Mouse (Mus musculus) intestine, postnatal 0 days (tissue): Measurements from ENCODE around the gene Atp5l. TPM values are rescaled to one million over a fixed set of nuclear protein-coding genes. Genes with fewer than 3 reads are reported as not detected.

Experiments used
- ATAC-seq: fragments of 200-750 bp; cut with Nextera tagmentation; 2 replicates; pipeline ENCODE4 v1.8.0; 2017; ENCODE audit warnings: mild to moderate bottlenecking, moderate TSS enrichment, moderate library complexity
- H3K27ac ChIP-seq: fragments of 300-500 bp; sonication (generic); 2 replicates; pipeline ENCODE4 v1.5.1; 2014; ENCODE audit warnings: mild to moderate bottlenecking, low read depth, low read length, moderate library complexity
- H3K27me3 ChIP-seq: fragments of 300-500 bp; sonication (generic); replicated peaks from 2 replicates; pipeline ENCODE4 v1.6.1; 2014; ENCODE audit warnings: low read length, mixed read lengths; ENCODE audit not compliant: control insufficient read depth, insufficient read depth
- H3K36me3 ChIP-seq: fragments of 300-500 bp; sonication (generic); 2 replicates; pipeline ENCODE4 v1.6.1; 2014; ENCODE audit warnings: mild to moderate bottlenecking, moderate library complexity; ENCODE audit not compliant: control insufficient read depth, insufficient read depth
- H3K4me1 ChIP-seq: fragments of 300-500 bp; sonication (generic); replicated peaks from 2 replicates; pipeline ENCODE4 v1.6.1; 2014; ENCODE audit warnings: antibody characterized with exemption, low read length, mixed read lengths; ENCODE audit not compliant: control insufficient read depth, insufficient read depth
- H3K4me2 ChIP-seq: fragments of 300-500 bp; sonication (generic); replicated peaks from 2 replicates; pipeline ENCODE4 v1.6.1; 2014; ENCODE audit warnings: low read depth, mild to moderate bottlenecking, moderate library complexity
- H3K4me3 ChIP-seq: fragments of 300-500 bp; sonication (generic); 2 replicates; pipeline ENCODE4 v1.5.1; 2014; ENCODE audit warnings: low read depth, low read length
- H3K9ac ChIP-seq: fragments of 300-500 bp; sonication (generic); 2 replicates; pipeline ENCODE4 v1.6.1; 2014; ENCODE audit warnings: mild to moderate bottlenecking, low read depth, low read length
- H3K9me3 ChIP-seq: fragments of 300-500 bp; sonication (generic); 2 replicates; pipeline ENCODE4 v1.6.1; 2016; ENCODE audit warnings: mixed run types; ENCODE audit not compliant: control insufficient read depth
- CTCF ChIP-seq: sonication (generic); IDR thresholded peaks from 2 replicates; pipeline ENCODE4 v1.5.1; 2016; ENCODE audit warnings: low read depth, mild to moderate bottlenecking, control low read depth, antibody characterized with exemption, moderate library complexity
- WGBS: fragments of 180-500 bp; shearing (Covaris S2); extraction: QIAGEN DNeasy Blood & Tissue Kit; methylation state at CpG from one replicate; pipeline ENCODE4 v1.1.7; 2014; 5-methylcytosine and 5-hydroxymethylcytosine counted together
- polyA plus RNA-seq: library from polyadenylated mRNA; unstranded; fragments of >200 nt; fragmentation: Nextera tagmentation; extraction: Ambion mirVana; gene quantifications from 2 replicates; pipeline ENCODE4 v1.2.1, GENCODE M21; 2015

Gene Atp5l
- polyA plus RNA-seq, 1 experiment from 2014 or later: 1,336 TPM

DNA sequence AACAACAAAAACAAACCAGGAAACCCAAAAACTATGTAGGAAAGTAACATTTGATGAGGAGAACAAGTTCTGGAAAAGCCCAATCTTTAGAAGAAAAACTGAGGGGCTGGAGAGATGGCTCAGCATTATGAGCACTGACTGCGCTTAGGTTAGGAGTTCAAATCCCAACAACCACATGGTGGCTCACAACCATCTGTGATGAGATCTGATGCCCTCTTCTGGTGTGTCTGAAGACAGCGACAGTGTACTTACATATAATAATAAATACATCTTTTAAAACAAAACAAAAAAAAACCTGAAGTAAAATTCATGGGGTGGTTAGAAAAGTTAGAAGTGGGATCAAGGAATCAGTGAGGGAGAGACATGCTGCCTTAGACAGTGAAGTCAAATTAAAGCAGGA lies 1.0 kb upstream of the Atp5l start:
- Histone ChIP-seq H3K9ac (0 out of 2 replicates have a peak overlapping the region, but pooled peaks have one; percentile 96), H3K4me1 (no peaks in the 10 kb centered on the region), H3K4me3 (peak overlapping the region; percentile 97; the same call in 1 of the 2 replicates), H3K27me3 (no peaks in the 10 kb centered on the region), H3K9me3 (no peaks in the 10 kb centered on the region), H3K27ac (peak overlapping the region; percentile 94; the same call in 1 of the 2 replicates), H3K36me3 (peaks cover 7% of the 10 kb centered on the region; the same call in 1 of the 2 replicates), H3K4me2 (peak overlapping the region; percentile 69)
- no peak for ATAC-seq
- TF ChIP-seq CTCF: peak; percentile 34; the same call in 1 of the 2 replicates
- 72% methylated on average over 2 of the region's 2 CpGs for WGBS

DNA sequence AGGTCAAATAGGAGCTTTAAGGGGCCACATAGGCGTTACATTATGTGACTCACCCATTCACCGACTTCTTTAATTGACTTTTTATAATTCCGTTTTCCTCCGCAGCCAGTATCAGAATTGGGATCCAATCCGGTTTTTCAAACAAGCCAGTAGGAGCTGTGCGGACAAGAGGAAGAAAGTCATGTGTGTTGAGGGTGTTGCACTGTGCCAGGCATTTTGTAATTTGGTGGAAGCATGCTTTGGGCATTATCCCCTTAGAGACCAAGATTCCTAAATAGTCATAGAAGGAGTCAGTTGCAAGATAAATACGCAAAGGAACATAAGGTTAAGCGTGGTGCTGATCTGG lies 554 bp upstream of the Atp5l start:
- peak overlapping the region; percentile 69 for H3K4me2 ChIP-seq
- ATAC-seq: peak; percentile 80
- H3K4me3 ChIP-seq: peak overlapping the region; percentile 97
- peak overlapping the region; percentile 94 for H3K27ac ChIP-seq
- H3K9me3 ChIP-seq: no peaks in the 10 kb centered on the region
- TF ChIP-seq CTCF: no peak
- no peaks in the 10 kb centered on the region for H3K27me3 ChIP-seq
- peak overlapping the region; percentile 96 for H3K9ac ChIP-seq
- peaks cover 7% of the 10 kb centered on the region; the same call in 1 of the 2 replicates for H3K36me3 ChIP-seq
- whole genome bisulfite sequencing: under 1% methylated on average over 8 of the region's 8 CpGs
- no peaks in the 10 kb centered on the region for H3K4me1 ChIP-seq

DNA sequence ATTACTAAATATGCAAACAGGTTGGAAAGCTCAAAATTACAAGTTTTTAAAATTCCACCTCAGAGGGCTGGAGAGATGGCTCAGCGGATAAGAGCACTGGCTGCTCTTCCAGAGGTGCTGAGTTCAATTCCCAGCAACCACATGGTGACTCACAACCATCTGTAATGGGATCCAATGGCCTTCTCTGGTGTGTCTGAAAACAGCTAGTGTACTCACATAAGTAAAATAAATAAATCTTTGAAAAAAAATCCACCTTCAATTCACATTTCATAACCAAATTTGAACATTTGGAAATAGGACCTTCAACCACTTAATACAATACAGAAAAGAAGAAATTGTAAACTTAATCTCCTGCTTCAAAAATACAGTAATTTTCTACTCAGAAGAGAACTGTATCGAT lies 936 bp downstream of the Atp5l start:
- peak overlapping the region; percentile 97 for H3K4me3 ChIP-seq
- H3K4me1 ChIP-seq: no peaks in the 10 kb centered on the region; the same call in 1 of the 2 replicates
- H3K27me3 ChIP-seq: no peaks in the 10 kb centered on the region
- H3K4me2 ChIP-seq: peak overlapping the region; percentile 69
- ATAC-seq: no peak
- no peak for TF ChIP-seq CTCF
- peak overlapping the region; percentile 96 for H3K9ac ChIP-seq
- H3K36me3 ChIP-seq: no peaks in the 10 kb centered on the region
- 31% methylated on average over 2 of the region's 2 CpGs for WGBS
- H3K9me3 ChIP-seq: no peaks in the 10 kb centered on the region
- peak overlapping the region; percentile 94; the same call in 1 of the 2 replicates for H3K27ac ChIP-seq

DNA sequence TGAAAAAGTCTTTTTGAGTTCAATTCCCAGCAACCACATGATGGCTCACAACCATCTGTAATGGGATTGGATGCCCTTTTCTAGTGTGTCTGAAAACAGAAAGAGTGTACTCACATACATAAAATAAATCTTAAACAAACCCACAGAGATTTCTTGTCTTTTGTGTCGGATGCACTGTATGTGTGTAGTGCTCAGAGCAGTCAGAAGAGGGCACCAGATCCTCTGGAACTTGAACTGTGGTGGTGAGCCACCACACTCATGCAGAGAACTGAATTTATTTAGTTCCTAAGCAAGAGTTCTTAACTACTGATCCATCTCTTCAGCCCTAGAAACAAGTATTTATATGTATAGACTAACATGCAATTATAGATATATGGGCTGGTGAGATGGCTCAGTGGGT lies 4.3 kb downstream of the Atp5l start:
- ATAC-seq: no peak
- H3K4me2 ChIP-seq: no peak overlapping the region
- H3K9ac ChIP-seq: no peak overlapping the region
- peak; percentile 76 for TF ChIP-seq CTCF
- H3K4me1 ChIP-seq: no peaks in the 10 kb centered on the region; the same call in 1 of the 2 replicates
- H3K27ac ChIP-seq: no peak overlapping the region
- H3K9me3 ChIP-seq: no peaks in the 10 kb centered on the region
- H3K4me3 ChIP-seq: no peak overlapping the region
- peaks cover 15% of the 10 kb centered on the region for H3K36me3 ChIP-seq
- 43% methylated on average over 1 of the region's 1 CpGs for WGBS
- no peaks in the 10 kb centered on the region for H3K27me3 ChIP-seq

DNA sequence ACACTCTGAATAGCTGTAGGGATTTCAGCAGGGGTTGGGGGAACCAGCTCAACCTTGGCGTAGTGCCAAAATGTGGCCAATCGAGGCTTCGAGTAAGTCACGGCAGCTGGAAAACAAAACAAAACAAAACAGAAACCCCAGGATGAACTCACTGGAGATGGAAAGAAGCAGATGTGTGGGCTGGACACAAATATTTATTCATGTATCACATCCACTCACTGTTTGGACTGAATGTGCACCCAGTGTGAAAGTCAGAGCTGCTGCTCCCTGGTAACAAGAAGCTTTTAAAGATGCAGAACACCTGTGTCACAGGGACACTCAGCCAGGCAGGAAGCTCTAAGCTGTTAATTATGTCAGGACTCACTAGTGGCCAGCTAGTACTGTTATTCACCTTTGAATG lies 5.8 kb downstream of the Atp5l start:
- H3K4me1 ChIP-seq: no peaks in the 10 kb centered on the region; the same call in 1 of the 2 replicates
- TF ChIP-seq CTCF: no peak
- peaks cover 15% of the 10 kb centered on the region for H3K36me3 ChIP-seq
- no peak overlapping the region for H3K27ac ChIP-seq
- H3K4me2 ChIP-seq: no peak overlapping the region
- 15% methylated on average over 4 of the region's 4 CpGs for WGBS
- ATAC-seq: no peak
- no peak overlapping the region for H3K4me3 ChIP-seq
- no peaks in the 10 kb centered on the region for H3K9me3 ChIP-seq
- no peaks in the 10 kb centered on the region for H3K27me3 ChIP-seq
- H3K9ac ChIP-seq: no peak overlapping the region

DNA sequence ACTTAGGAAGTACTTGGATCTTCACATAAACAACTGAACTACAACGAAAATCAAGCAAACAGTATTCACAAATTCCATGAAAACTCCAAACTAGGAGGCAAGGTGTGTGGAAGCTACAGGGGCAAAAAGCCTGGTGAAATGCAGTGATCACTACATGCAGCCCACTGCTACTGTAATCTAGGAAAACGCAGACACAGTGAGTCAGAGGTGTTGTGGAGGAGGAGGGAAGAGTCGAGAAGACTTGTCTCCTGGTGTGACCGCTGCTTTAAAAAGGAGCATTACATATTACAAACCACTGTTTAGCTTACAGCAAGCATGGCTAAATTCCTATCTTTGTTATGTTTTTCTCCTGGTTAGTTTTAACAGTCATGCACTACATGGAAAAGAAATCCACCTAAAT lies 9.2 kb downstream of the Atp5l start:
- no peaks in the 10 kb centered on the region for H3K27me3 ChIP-seq
- H3K9ac ChIP-seq: no peak overlapping the region
- WGBS: 88% methylated on average over 4 of the region's 4 CpGs
- TF ChIP-seq CTCF: no peak
- no peaks in the 10 kb centered on the region for H3K9me3 ChIP-seq
- H3K4me3 ChIP-seq: no peak overlapping the region
- H3K4me2 ChIP-seq: no peak overlapping the region
- no peak overlapping the region for H3K27ac ChIP-seq
- ATAC-seq: no peak
- no peaks in the 10 kb centered on the region; the same call in 1 of the 2 replicates for H3K4me1 ChIP-seq
- H3K36me3 ChIP-seq: peaks cover 15% of the 10 kb centered on the region

DNA sequence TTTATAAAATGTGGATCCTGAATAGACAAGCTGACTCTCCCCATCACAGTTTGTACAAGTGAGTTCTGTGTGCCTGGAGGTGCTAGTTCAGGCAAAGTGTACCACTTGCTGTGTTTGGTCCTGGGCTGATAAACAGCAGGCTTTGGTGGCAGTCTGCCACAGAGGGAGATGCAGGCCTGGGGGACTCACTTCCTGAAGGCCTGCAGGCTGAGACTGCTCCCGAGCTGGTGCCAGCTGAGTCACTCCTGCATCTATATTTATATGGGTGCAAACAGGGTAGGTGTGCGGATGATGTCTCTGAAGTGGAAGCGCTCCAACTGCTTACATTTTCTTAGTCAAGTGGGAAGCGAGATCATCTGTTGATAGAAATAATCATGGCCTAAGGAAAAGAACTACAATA lies 14.9 kb downstream of the Atp5l start:
- TF ChIP-seq CTCF: no peak
- H3K9me3 ChIP-seq: no peaks in the 10 kb centered on the region
- no peaks in the 10 kb centered on the region for H3K36me3 ChIP-seq
- WGBS: 62% methylated on average over 4 of the region's 4 CpGs
- H3K27me3 ChIP-seq: no peaks in the 10 kb centered on the region
- H3K9ac ChIP-seq: no peak overlapping the region
- H3K27ac ChIP-seq: no peak overlapping the region
- ATAC-seq: no peak
- H3K4me2 ChIP-seq: no peak overlapping the region
- H3K4me3 ChIP-seq: no peak overlapping the region
- H3K4me1 ChIP-seq: no peaks in the 10 kb centered on the region
